Mouse (Mus musculus): ENCODE measurements around the gene Casq1.

Casq1 gene

GRCm38 (mm10) chr1:172206141-172206917, 13.3 kb downstream of the Casq1 start, which contains the start of gene Pea15a:
Pea15a (minus strand) TSS chr1:172206804.
- DNase-seq (ENCODE audit: low spot score): peak; percentile 72

GRCm38 (mm10) chr1:172205741-172206087, 14.0 kb downstream of the Casq1 start:
- DNase-seq (ENCODE audit: low spot score): no peak

GRCm38 (mm10) chr1:172204814-172205740, 14.6 kb downstream of the Casq1 start:
- DNase-seq (ENCODE audit: low spot score): no peak

- no peak for DNase-seq (ENCODE audit: low spot score)
Observed at GRCm38 (mm10) chr1:172204033-172204813, 15.4 kb downstream of the Casq1 start.

- DNase-seq (ENCODE audit: low spot score): no peak
Observed at GRCm38 (mm10) chr1:172203566-172203965, 16.1 kb downstream of the Casq1 start.

- DNase-seq (ENCODE audit: low spot score): no peak
Observed at GRCm38 (mm10) chr1:172202894-172203522, 16.7 kb downstream of the Casq1 start.

- peak; percentile 42 for DNase-seq (ENCODE audit: low spot score)
Observed at GRCm38 (mm10) chr1:172201967-172202880, 17.4 kb downstream of the Casq1 start.

- DNase-seq (ENCODE audit: low spot score): no peak
Observed at GRCm38 (mm10) chr1:172200871-172201447, 18.7 kb downstream of the Casq1 start.

GRCm38 (mm10) chr1:172200161-172200560, 19.5 kb downstream of the Casq1 start:
- DNase-seq (ENCODE audit: low spot score): peak; percentile 32

- DNase-seq (ENCODE audit: low spot score): no peak
Observed at GRCm38 (mm10) chr1:172198996-172199395, 20.7 kb downstream of the Casq1 start.

GRCm38 (mm10) chr1:172198316-172198715, 21.4 kb downstream of the Casq1 start:
- no peak for DNase-seq (ENCODE audit: low spot score)

GRCm38 (mm10) chr1:172197851-172198250, 21.8 kb downstream of the Casq1 start:
- no peak for DNase-seq (ENCODE audit: low spot score)

GRCm38 (mm10) chr1:172197146-172197545, 22.5 kb downstream of the Casq1 start:
- no peak for DNase-seq (ENCODE audit: low spot score)

- no peak for DNase-seq (ENCODE audit: low spot score)
Observed at GRCm38 (mm10) chr1:172194435-172194834, 25.2 kb downstream of the Casq1 start.

- no peak for DNase-seq (ENCODE audit: low spot score)
Observed at GRCm38 (mm10) chr1:172192217-172192616, 27.5 kb downstream of the Casq1 start.

GRCm38 (mm10) chr1:172191578-172191977, 28.1 kb downstream of the Casq1 start:
- DNase-seq (ENCODE audit: low spot score): no peak

GRCm38 (mm10) chr1:172188891-172189290, 30.8 kb downstream of the Casq1 start:
- no peak for DNase-seq (ENCODE audit: low spot score)

GRCm38 (mm10) chr1:172186401-172187289, 33.0 kb downstream of the Casq1 start:
- DNase-seq (ENCODE audit: low spot score): no peak

- no peak for DNase-seq (ENCODE audit: low spot score)
Observed at GRCm38 (mm10) chr1:172183915-172184314, 35.8 kb downstream of the Casq1 start.
